Mouse (Mus musculus) heart, postnatal 0 days (tissue): ENCODE measurements around the gene 4931406C07Rik. TPM values are rescaled to one million over a fixed set of nuclear protein-coding genes. Genes with fewer than 3 reads are reported as not detected.

Source experiments
- ATAC-seq: fragments of 200-750 bp; cut with Nextera tagmentation; 2 replicates; pipeline ENCODE4 v1.8.0; 2017; ENCODE audit warnings: low read depth, moderate number of reproducible peaks, moderate library complexity; ENCODE audit not compliant: insufficient read depth
- DNase-seq: peaks from one replicate; pipeline ENCODE4 v3.0.0-alpha.2; 2016; ENCODE audit warnings: low spot score
- H3K27ac ChIP-seq: fragments of 300-500 bp; sonication (generic); 2 replicates; pipeline ENCODE4 v1.5.1; 2014; ENCODE audit warnings: low read depth, mild to moderate bottlenecking
- H3K27me3 ChIP-seq: fragments of 300-500 bp; sonication (generic); 2 replicates; pipeline ENCODE4 v1.6.1; 2014; ENCODE audit warnings: low read length, mixed read lengths; ENCODE audit not compliant: control insufficient read depth, insufficient read depth
- H3K36me3 ChIP-seq: fragments of 300-500 bp; sonication (generic); replicated peaks from 2 replicates; pipeline ENCODE4 v1.6.1; 2014; ENCODE audit warnings: low read length, mixed read lengths; ENCODE audit not compliant: control insufficient read depth, insufficient read depth
- H3K4me1 ChIP-seq: fragments of 300-500 bp; sonication (generic); 2 replicates; pipeline ENCODE4 v1.6.1; 2014; ENCODE audit warnings: antibody characterized with exemption; ENCODE audit not compliant: control insufficient read depth, insufficient read depth
- H3K4me2 ChIP-seq: fragments of 300-500 bp; sonication (generic); 2 replicates; pipeline ENCODE4 v1.6.1; 2014; ENCODE audit warnings: low read depth, mild to moderate bottlenecking, low read length, moderate library complexity
- H3K4me3 ChIP-seq: fragments of 300-500 bp; sonication (generic); 2 replicates; pipeline ENCODE4 v1.5.1; 2014; ENCODE audit warnings: low read depth, low read length
- H3K9ac ChIP-seq: fragments of 300-500 bp; sonication (generic); replicated peaks from 2 replicates; pipeline ENCODE4 v1.6.1; 2014; ENCODE audit warnings: low read depth, low read length, mixed read lengths
- H3K9me3 ChIP-seq: fragments of 300-500 bp; sonication (generic); replicated peaks from 2 replicates; pipeline ENCODE4 v1.6.1; 2016; ENCODE audit warnings: low read length; ENCODE audit not compliant: control insufficient read depth
- CTCF ChIP-seq: IDR thresholded peaks from 2 replicates; pipeline ENCODE4 v1.5.1; 2016; ENCODE audit warnings: antibody characterized with exemption, control low read depth, low read depth
- EP300 ChIP-seq: IDR thresholded peaks from 2 replicates; pipeline ENCODE4 v1.6.1; 2016; ENCODE audit warnings: antibody characterized with exemption, low read depth
- WGBS: fragments of 180-500 bp; shearing (Covaris S2); extraction: QIAGEN DNeasy Blood & Tissue Kit; methylation state at CpG from one replicate; pipeline ENCODE4 v1.1.7; 2014; 5-methylcytosine and 5-hydroxymethylcytosine counted together
- polyA plus RNA-seq: library from polyadenylated mRNA; unstranded; fragments of >200 nt; fragmentation: Nextera tagmentation; extraction: Ambion mirVana; gene quantifications from 2 replicates; pipeline ENCODE4 v1.2.1, GENCODE M21; 2015
- total RNA-seq: library from RNA; depleted of rRNA; stranded (reverse); fragments of >200 nt; gene quantifications from 2 replicates; pipeline ENCODE4 v1.2.3, GENCODE M21; 2014; ENCODE audit warnings: low replicate concordance

The 4931406C07Rik gene
- total and polyA plus RNA-seq, 2 experiments from 2014 or later, result 1.6 to 6.4 TPM

- 87% methylated on average over 6 of the region's 6 CpGs for WGBS
- no peaks in the 10 kb centered on the region for H3K27me3 ChIP-seq
- ATAC-seq, result no peak
- DNase-seq, result no peak
- no peaks in the 10 kb centered on the region for H3K9me3 ChIP-seq
- H3K36me3 ChIP-seq, result no peaks in the 10 kb centered on the region
- H3K27ac ChIP-seq, result no peak overlapping the region
- H3K4me1 ChIP-seq, result peaks cover 9% of the 10 kb centered on the region
- H3K4me2 ChIP-seq, result no peak overlapping the region
- no peak overlapping the region for H3K4me3 ChIP-seq
- TF ChIP-seq EP300 (no peak), CTCF (no peak)
- no peak overlapping the region; the same call in 1 of the 2 replicates for H3K9ac ChIP-seq
Observed at GRCm38 (mm10) chr9:15240006-15240405, 66.2 kb downstream of the 4931406C07Rik start.

GRCm38 (mm10) chr9:15239042-15239925 is 67.0 kb downstream of the 4931406C07Rik start, which contains the start of gene Vstm5:
TSS of gene Vstm5 (plus strand) at chr9:15239045.
- H3K4me1 ChIP-seq, result peaks cover 9% of the 10 kb centered on the region
- peak within 1 kb of the TSS; percentile 52 for H3K4me3 ChIP-seq
- 0 out of 2 replicates have a peak, but pooled peaks have one; percentile 2 for TF ChIP-seq CTCF
- TF ChIP-seq EP300, result no peak
- peak within 1 kb of the TSS; percentile 56 for H3K27ac ChIP-seq
- peak within 1 kb of the TSS; percentile 51 for H3K9ac ChIP-seq
- DNase-seq (peak; percentile 25), ATAC-seq (peak; percentile 59)
- no peaks in the 10 kb centered on the region for H3K36me3 ChIP-seq
- WGBS, result 5% methylated on average over 35 of the region's 35 CpGs
- H3K9me3 ChIP-seq, result no peaks in the 10 kb centered on the region
- H3K27me3 ChIP-seq, result no peaks in the 10 kb centered on the region
- peak within 1 kb of the TSS; percentile 87 for H3K4me2 ChIP-seq

- no peaks in the 10 kb centered on the region for H3K27me3 ChIP-seq
- DNase-seq, result peak; percentile 33
- 47% methylated on average over 16 of the region's 16 CpGs for WGBS
Observed at GRCm38 (mm10) chr9:15238297-15238990, 67.8 kb downstream of the 4931406C07Rik start.

GRCm38 (mm10) chr9:15237516-15238296 is 68.5 kb downstream of the 4931406C07Rik start:
- TF ChIP-seq CTCF (no peak), EP300 (no peak)

More at GRCm38 (mm10) chr9:15238297-15238990, 67.8 kb downstream of the 4931406C07Rik start:
- peak overlapping the region; percentile 52 for H3K4me3 ChIP-seq
- TF ChIP-seq CTCF, result no peak
- TF ChIP-seq EP300, result no peak
- ATAC-seq, result peak; percentile 50
- no peaks in the 10 kb centered on the region for H3K9me3 ChIP-seq
- H3K36me3 ChIP-seq, result no peaks in the 10 kb centered on the region
- peak overlapping the region; percentile 51; the same call in 1 of the 2 replicates for H3K9ac ChIP-seq
- peak overlapping the region; percentile 56 for H3K27ac ChIP-seq
- peak overlapping the region; percentile 87 for H3K4me2 ChIP-seq
- H3K4me1 ChIP-seq, result peaks cover 9% of the 10 kb centered on the region

GRCm38 (mm10) chr9:15235986-15236385 is 70.3 kb downstream of the 4931406C07Rik start:
- H3K9ac ChIP-seq, result no peak overlapping the region
- H3K36me3 ChIP-seq, result no peaks in the 10 kb centered on the region
- ATAC-seq (no peak), DNase-seq (no peak)
- H3K4me1 ChIP-seq, result peaks cover 9% of the 10 kb centered on the region
- H3K4me2 ChIP-seq, result no peak overlapping the region
- WGBS, result 78% methylated on average over 3 of the region's 3 CpGs
- no peak overlapping the region for H3K4me3 ChIP-seq
- no peaks in the 10 kb centered on the region for H3K9me3 ChIP-seq
- H3K27ac ChIP-seq, result no peak overlapping the region
- TF ChIP-seq EP300 (no peak), CTCF (no peak)
- no peaks in the 10 kb centered on the region for H3K27me3 ChIP-seq

More at GRCm38 (mm10) chr9:15237516-15238296, 68.5 kb downstream of the 4931406C07Rik start:
- Histone ChIP-seq H3K4me3 (no peak overlapping the region), H3K27me3 (no peaks in the 10 kb centered on the region), H3K9ac (no peak overlapping the region), H3K4me2 (no peak overlapping the region), H3K27ac (peak overlapping the region; percentile 56), H3K9me3 (no peaks in the 10 kb centered on the region), H3K4me1 (peaks cover 9% of the 10 kb centered on the region), H3K36me3 (no peaks in the 10 kb centered on the region)
- WGBS, result 47% methylated on average over 14 of the region's 14 CpGs
- ATAC-seq (peak; percentile 28; the same call in 1 of the 2 replicates), DNase-seq (peak; percentile 50)
